Mouse (Mus musculus) hindbrain, embryonic 16.5 days (tissue): Measurements from ENCODE around the gene Smco2. TPM values are rescaled to one million over a fixed set of nuclear protein-coding genes. Genes with fewer than 3 reads are reported as not detected.
"Not testable (repeated sequence)": the region's sequence is repeated elsewhere in the genome, so short reads cannot be mapped to it uniquely, and the experiment has no call there.

Experiments used
- ATAC-seq: fragments of 200-750 bp; cut with Nextera tagmentation; 2 replicates; pipeline ENCODE4 v1.8.0; 2017; ENCODE audit warnings: moderate TSS enrichment, moderate library complexity
- H3K27ac ChIP-seq: fragments of 300-500 bp; sonication (generic); 2 replicates; pipeline ENCODE4 v1.5.1; 2014; ENCODE audit warnings: low read depth, mild to moderate bottlenecking, control low read depth, low read length, moderate library complexity
- H3K27me3 ChIP-seq: fragments of 300-500 bp; sonication (generic); replicated peaks from 2 replicates; pipeline ENCODE4 v1.6.1; 2014; ENCODE audit warnings: low read length; ENCODE audit not compliant: control insufficient read depth, insufficient read depth
- H3K36me3 ChIP-seq: fragments of 300-500 bp; sonication (generic); 2 replicates; pipeline ENCODE4 v1.6.1; 2014; ENCODE audit warnings: mild to moderate bottlenecking, low read length, moderate library complexity, mixed read lengths; ENCODE audit not compliant: control insufficient read depth, insufficient read depth
- H3K4me1 ChIP-seq: fragments of 300-500 bp; sonication (generic); 2 replicates; pipeline ENCODE4 v1.6.1; 2014; ENCODE audit warnings: low read depth, low read length; ENCODE audit not compliant: control insufficient read depth, insufficient read depth
- H3K4me2 ChIP-seq: fragments of 300-500 bp; sonication (generic); 2 replicates; pipeline ENCODE4 v1.6.1; 2014; ENCODE audit warnings: mild to moderate bottlenecking, low read length, control low read depth, moderate library complexity
- H3K4me3 ChIP-seq: fragments of 300-500 bp; sonication (generic); 2 replicates; pipeline ENCODE4 v1.5.1; 2014; ENCODE audit warnings: mild to moderate bottlenecking, low read length, control low read depth, moderate library complexity
- H3K9ac ChIP-seq: fragments of 300-500 bp; sonication (generic); 2 replicates; pipeline ENCODE4 v1.6.1; 2014; ENCODE audit warnings: low read depth, mild to moderate bottlenecking, control low read depth, low read length, moderate library complexity
- H3K9me3 ChIP-seq: fragments of 300-500 bp; sonication (generic); 2 replicates; pipeline ENCODE4 v1.6.1; 2014; ENCODE audit warnings: mild to moderate bottlenecking, low read length, moderate library complexity; ENCODE audit not compliant: control insufficient read depth
- WGBS: fragments of 180-500 bp; shearing (Covaris S2); extraction: QIAGEN DNeasy Blood & Tissue Kit; methylation state at CpG from one replicate; pipeline ENCODE4 v1.1.7; 2014; 5-methylcytosine and 5-hydroxymethylcytosine counted together
- polyA plus RNA-seq: library from polyadenylated mRNA; unstranded; fragments of >200 nt; fragmentation: Nextera tagmentation; extraction: Ambion mirVana; gene quantifications from 2 replicates; pipeline ENCODE4 v1.2.1, GENCODE M21; 2015

Gene Smco2
- polyA plus RNA-seq, 1 experiment from 2014 or later, result not detected

GRCm38 (mm10) chr6:146848281-146848680 is 1.6 kb upstream of the Smco2 start:
- Histone ChIP-seq H3K4me1 (no peaks in the 10 kb centered on the region), H3K27ac (no peak overlapping the region), H3K4me3 (no peak overlapping the region), H3K9me3 (no peaks in the 10 kb centered on the region), H3K4me2 (no peak overlapping the region), H3K9ac (no peak overlapping the region), H3K27me3 (no peaks in the 10 kb centered on the region), H3K36me3 (no peaks in the 10 kb centered on the region)
- WGBS, result 91% methylated on average over 3 of the region's 3 CpGs
- ATAC-seq, result no peak

- Histone ChIP-seq H3K36me3 (no peaks in the 10 kb centered on the region), H3K9ac (no peak overlapping the region), H3K4me1 (no peaks in the 10 kb centered on the region), H3K9me3 (no peaks in the 10 kb centered on the region), H3K27ac (no peak overlapping the region), H3K4me2 (no peak overlapping the region), H3K4me3 (no peak overlapping the region), H3K27me3 (no peaks in the 10 kb centered on the region)
- ATAC-seq, result no peak
- WGBS, result 85% methylated on average over 3 of the region's 3 CpGs
Observed at GRCm38 (mm10) chr6:146851916-146852315, 2.0 kb downstream of the Smco2 start.

- Histone ChIP-seq H3K9ac (no peak overlapping the region), H3K27ac (no peak overlapping the region), H3K9me3 (no peaks in the 10 kb centered on the region), H3K27me3 (no peaks in the 10 kb centered on the region), H3K4me1 (no peaks in the 10 kb centered on the region), H3K4me3 (no peak overlapping the region), H3K36me3 (no peaks in the 10 kb centered on the region), H3K4me2 (no peak overlapping the region)
- ATAC-seq, result no peak
- WGBS, result 78% methylated on average over 4 of the region's 4 CpGs
Observed at GRCm38 (mm10) chr6:146852739-146853138, 2.8 kb downstream of the Smco2 start.

GRCm38 (mm10) chr6:146855185-146855584 is 5.3 kb downstream of the Smco2 start:
- H3K4me2 ChIP-seq, result no peak overlapping the region
- no peaks in the 10 kb centered on the region for H3K36me3 ChIP-seq
- 95% methylated on average over 9 of the region's 9 CpGs for WGBS
- no peak for ATAC-seq
- no peak overlapping the region for H3K4me3 ChIP-seq
- H3K9ac ChIP-seq, result no peak overlapping the region
- H3K27ac ChIP-seq, result no peak overlapping the region
- H3K27me3 ChIP-seq, result no peaks in the 10 kb centered on the region
- H3K4me1 ChIP-seq, result no peaks in the 10 kb centered on the region
- no peaks in the 10 kb centered on the region for H3K9me3 ChIP-seq

- no peak overlapping the region for H3K4me3 ChIP-seq
- H3K36me3 ChIP-seq, result no peaks in the 10 kb centered on the region
- ATAC-seq, result no peak
- no peaks in the 10 kb centered on the region for H3K27me3 ChIP-seq
- H3K27ac ChIP-seq, result no peak overlapping the region
- no peak overlapping the region for H3K9ac ChIP-seq
- H3K4me2 ChIP-seq, result no peak overlapping the region
- WGBS, result 86% methylated on average over 2 of the region's 2 CpGs
- H3K4me1 ChIP-seq, result no peaks in the 10 kb centered on the region
- no peaks in the 10 kb centered on the region for H3K9me3 ChIP-seq
Observed at GRCm38 (mm10) chr6:146857386-146857785, 7.5 kb downstream of the Smco2 start.

- Histone ChIP-seq H3K36me3 (no peaks in the 10 kb centered on the region), H3K27ac (no peak overlapping the region), H3K9ac (no peak overlapping the region), H3K4me1 (no peaks in the 10 kb centered on the region), H3K27me3 (no peaks in the 10 kb centered on the region), H3K4me2 (no peak overlapping the region), H3K9me3 (no peaks in the 10 kb centered on the region), H3K4me3 (no peak overlapping the region)
- ATAC-seq, result no peak
- 92% methylated on average over 2 of the region's 2 CpGs for WGBS
Observed at GRCm38 (mm10) chr6:146863154-146863553, 13.2 kb downstream of the Smco2 start.

- H3K27me3 ChIP-seq, H3K9ac ChIP-seq, H3K36me3 ChIP-seq, H3K4me1 ChIP-seq, H3K4me3 ChIP-seq, H3K9me3 ChIP-seq, ATAC-seq, H3K27ac ChIP-seq, H3K4me2 ChIP-seq: not testable (repeated sequence)
- 89% methylated on average over 2 of the region's 5 CpGs for WGBS
Observed at GRCm38 (mm10) chr6:146864370-146864769, 14.5 kb downstream of the Smco2 start.

GRCm38 (mm10) chr6:146865701-146866100 is 15.8 kb downstream of the Smco2 start:
- H3K4me3 ChIP-seq, result no peak overlapping the region
- no peak overlapping the region for H3K9ac ChIP-seq
- H3K9me3 ChIP-seq, result no peaks in the 10 kb centered on the region
- no peaks in the 10 kb centered on the region for H3K27me3 ChIP-seq
- no peak overlapping the region for H3K4me2 ChIP-seq
- ATAC-seq, result no peak
- no peaks in the 10 kb centered on the region for H3K36me3 ChIP-seq
- no peak overlapping the region for H3K27ac ChIP-seq
- 84% methylated on average over 4 of the region's 4 CpGs for WGBS
- H3K4me1 ChIP-seq, result no peaks in the 10 kb centered on the region

DNA sequence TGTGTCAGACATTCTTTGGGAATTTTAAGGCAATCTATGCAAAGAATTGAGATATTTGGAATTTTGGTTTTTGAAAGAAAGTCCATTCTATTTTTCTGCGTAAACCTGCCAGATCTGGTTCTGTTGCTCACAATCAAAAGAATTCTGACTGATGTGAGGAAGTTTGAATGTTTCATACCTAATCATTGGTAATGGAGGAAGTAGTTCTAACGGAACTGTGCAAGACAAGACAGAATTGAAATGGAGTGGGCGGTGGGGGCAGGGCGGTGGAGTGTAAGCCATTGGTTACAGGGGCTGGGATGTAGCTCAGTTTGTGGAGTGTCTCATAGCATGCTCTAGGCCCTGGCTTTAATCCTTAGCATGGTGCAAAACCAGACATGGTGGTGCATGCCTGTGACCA is 22.1 kb downstream of the Smco2 start:
- no peaks in the 10 kb centered on the region for H3K4me1 ChIP-seq
- no peak overlapping the region for H3K27ac ChIP-seq
- H3K36me3 ChIP-seq, result no peaks in the 10 kb centered on the region
- ATAC-seq, result no peak
- no peak overlapping the region for H3K4me3 ChIP-seq
- no peak overlapping the region for H3K4me2 ChIP-seq
- peaks cover 3% of the 10 kb centered on the region; the same call in 1 of the 2 replicates for H3K9me3 ChIP-seq
- 93% methylated on average over 4 of the region's 4 CpGs for WGBS
- no peak overlapping the region for H3K9ac ChIP-seq
- H3K27me3 ChIP-seq, result no peaks in the 10 kb centered on the region

- Histone ChIP-seq H3K4me1 (no peaks in the 10 kb centered on the region), H3K36me3 (no peaks in the 10 kb centered on the region), H3K9me3 (peaks cover 4% of the 10 kb centered on the region; the same call in 1 of the 2 replicates), H3K4me3 (no peak overlapping the region), H3K4me2 (no peak overlapping the region), H3K9ac (no peak overlapping the region), H3K27ac (no peak overlapping the region), H3K27me3 (no peaks in the 10 kb centered on the region)
- ATAC-seq, result no peak
- 77% methylated on average over 6 of the region's 6 CpGs for WGBS
Observed at GRCm38 (mm10) chr6:146874415-146874814, 24.5 kb downstream of the Smco2 start.
